Mouse (Mus musculus) liver, postnatal 0 days (tissue): ENCODE measurements around the gene Hpcal1.

Source experiments
- CTCF ChIP-seq: sonication (generic); IDR thresholded peaks from 2 replicates; pipeline ENCODE4 v1.5.1; 2016; ENCODE audit warnings: antibody characterized with exemption, low read depth
- EP300 ChIP-seq: IDR thresholded peaks from 2 replicates; pipeline ENCODE4 v1.6.1; 2016; ENCODE audit warnings: antibody characterized with exemption, low read depth, mild to moderate bottlenecking

DNA sequence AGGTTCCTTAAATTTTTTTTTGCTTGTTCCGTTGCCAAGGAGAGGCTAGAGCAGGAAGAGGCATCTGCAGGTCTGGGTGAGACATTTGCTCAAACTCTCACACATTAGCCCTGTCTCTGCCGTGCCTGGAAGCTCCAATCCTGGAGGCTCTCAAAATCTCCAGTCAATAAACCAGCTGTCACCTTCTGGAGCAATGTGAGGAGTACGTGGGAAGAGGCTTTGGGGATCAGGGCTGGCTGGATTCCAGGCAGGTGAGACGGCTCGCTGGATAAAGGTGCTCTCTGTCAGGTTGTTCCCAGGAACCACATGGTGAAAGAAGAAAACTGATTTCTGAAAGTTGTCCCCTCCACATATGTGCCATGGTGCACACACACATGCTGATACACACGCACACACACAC, 44.2 kb upstream of the Hpcal1 start:
- TF ChIP-seq CTCF (no peak), EP300 (no peak)
